Mouse (Mus musculus) liver, adult 2 months (tissue): ENCODE measurements at regions not wholly inside any gene's neighbourhood (a gene's known extent, or its start where the extent isn't known, plus 50 kb on each side); places are given as distances from the start of the nearest gene placed in this dataset.

ENCODE experiments used
- DNase-seq: peaks from one replicate; pipeline ENCODE4 v3.0.0-alpha.2; 2011; ENCODE audit warnings: low read depth, low spot score; ENCODE audit errors: extremely low read depth
- H3K27ac ChIP-seq: fragments of 200-500 bp; replicated peaks from 2 replicates; pipeline ENCODE4 v1.5.1; 2012; ENCODE audit warnings: low read depth, mild to moderate bottlenecking, control low read depth, inconsistent platforms, low read length; ENCODE audit not compliant: insufficient read depth
- H3K27me3 ChIP-seq: fragments of 200-500 bp; 2 replicates; pipeline ENCODE4 v1.6.1; 2012; ENCODE audit warnings: mild to moderate bottlenecking, moderate library complexity, low read length, inconsistent platforms; ENCODE audit not compliant: control insufficient read depth, insufficient read depth
- H3K36me3 ChIP-seq: fragments of 200-500 bp; 2 replicates; pipeline ENCODE4 v1.6.1; 2012; ENCODE audit warnings: low read length, inconsistent platforms; ENCODE audit not compliant: control insufficient read depth, insufficient read depth
- H3K4me1 ChIP-seq: fragments of 200-500 bp; 2 replicates; pipeline ENCODE4 v1.6.1; 2011; ENCODE audit warnings: low read length; ENCODE audit not compliant: control insufficient read depth, insufficient read depth
- H3K4me3 ChIP-seq: fragments of 200-500 bp; 2 replicates; pipeline ENCODE4 v1.5.1; 2011; ENCODE audit warnings: low read depth, mild to moderate bottlenecking, control low read depth, low read length, moderate library complexity; ENCODE audit not compliant: insufficient read depth
- H3K79me2 ChIP-seq: fragments of 200-500 bp; 2 replicates; pipeline ENCODE4 v1.6.1; 2012; ENCODE audit warnings: inconsistent platforms, mild to moderate bottlenecking, low read length, moderate library complexity; ENCODE audit not compliant: control insufficient read depth, insufficient read depth
- H3K9ac ChIP-seq: fragments of 200-500 bp; 2 replicates; pipeline ENCODE4 v1.6.1; 2012; ENCODE audit warnings: low read depth, mild to moderate bottlenecking, control low read depth, inconsistent platforms, low read length
- CTCF ChIP-seq: fragments of 200-500 bp; IDR thresholded peaks from 2 replicates; pipeline ENCODE4 v1.5.1; 2011; ENCODE audit warnings: low read depth, low read length, control low read depth
- POLR2A ChIP-seq: fragments of 200-500 bp; IDR thresholded peaks from 2 replicates; pipeline ENCODE4 v1.6.1; 2011; ENCODE audit warnings: low read length, control low read depth; ENCODE audit not compliant: insufficient read depth; ENCODE audit errors: extremely low read depth
- WGBS: fragments of 180-500 bp; shearing (Covaris S2); methylation state at CpG from one replicate; pipeline ENCODE4 v1.1.7; 2018; 5-methylcytosine and 5-hydroxymethylcytosine counted together

GRCm38 (mm10) chr10:117554533-117554932 is 74.8 kb upstream of the Cpm start:
- Histone ChIP-seq H3K27ac (no peak overlapping the region), H3K4me1 (no peaks in the 10 kb centered on the region), H3K36me3 (no peaks in the 10 kb centered on the region), H3K27me3 (no peaks in the 10 kb centered on the region), H3K79me2 (no peaks in the 10 kb centered on the region), H3K4me3 (no peak overlapping the region), H3K9ac (no peak overlapping the region)
- WGBS: 35% methylated on average over 6 of the region's 6 CpGs
- TF ChIP-seq CTCF: no peak
- no peak for TF ChIP-seq POLR2A
- DNase-seq: no peak

- Histone ChIP-seq H3K4me3 (no peak overlapping the region), H3K4me1 (no peaks in the 10 kb centered on the region), H3K79me2 (no peaks in the 10 kb centered on the region), H3K36me3 (no peaks in the 10 kb centered on the region), H3K27ac (no peak overlapping the region), H3K9ac (no peak overlapping the region), H3K27me3 (no peaks in the 10 kb centered on the region)
- TF ChIP-seq CTCF (no peak), POLR2A (no peak)
- DNase-seq: no peak
- 94% methylated on average over 15 of the region's 15 CpGs for WGBS
These were observed 75.8 kb upstream of the Cpm start for GRCm38 (mm10) chr10:117553211-117554186.

GRCm38 (mm10) chr10:117552049-117552652 is 77.1 kb upstream of the Cpm start:
- Histone ChIP-seq H3K36me3 (no peaks in the 10 kb centered on the region), H3K4me3 (no peak overlapping the region), H3K9ac (no peak overlapping the region), H3K27ac (no peak overlapping the region), H3K27me3 (no peaks in the 10 kb centered on the region), H3K79me2 (no peaks in the 10 kb centered on the region), H3K4me1 (no peaks in the 10 kb centered on the region)
- DNase-seq: no peak
- WGBS: 86% methylated on average over 9 of the region's 9 CpGs
- no peak for TF ChIP-seq CTCF
- TF ChIP-seq POLR2A: no peak

- no peak for DNase-seq
- no peaks in the 10 kb centered on the region for H3K27me3 ChIP-seq
- H3K4me1 ChIP-seq: no peaks in the 10 kb centered on the region
- no peak overlapping the region for H3K27ac ChIP-seq
- no peak overlapping the region for H3K4me3 ChIP-seq
- 87% methylated on average over 13 of the region's 13 CpGs for WGBS
- H3K79me2 ChIP-seq: no peaks in the 10 kb centered on the region
- TF ChIP-seq POLR2A: no peak
- no peak for TF ChIP-seq CTCF
- no peak overlapping the region for H3K9ac ChIP-seq
- H3K36me3 ChIP-seq: no peaks in the 10 kb centered on the region
These were observed 77.9 kb upstream of the Cpm start for GRCm38 (mm10) chr10:117551234-117552048.

GRCm38 (mm10) chr10:117549854-117550605 is 79.3 kb upstream of the Cpm start:
- H3K36me3 ChIP-seq: no peaks in the 10 kb centered on the region
- no peaks in the 10 kb centered on the region for H3K79me2 ChIP-seq
- H3K4me3 ChIP-seq: no peak overlapping the region
- 95% methylated on average over 16 of the region's 16 CpGs for WGBS
- TF ChIP-seq POLR2A (no peak), CTCF (no peak)
- no peaks in the 10 kb centered on the region for H3K27me3 ChIP-seq
- no peak overlapping the region for H3K9ac ChIP-seq
- no peak for DNase-seq
- no peak overlapping the region for H3K27ac ChIP-seq
- H3K4me1 ChIP-seq: no peaks in the 10 kb centered on the region
